Mouse (Mus musculus): ENCODE measurements around the gene Stoml2. TPM values are rescaled to one million over a fixed set of nuclear protein-coding genes. Genes with fewer than 3 reads are reported as not detected.

The Stoml2 gene
- 191 and 233 TPM in 2 replicates for total RNA-seq (2014; fragmentation: Nextera tagmentation)
- 157 and 170 TPM in 2 replicates for total RNA-seq (2017)
- 145 and 169 TPM in 2 replicates for polyA plus RNA-seq (2012)

DNA sequence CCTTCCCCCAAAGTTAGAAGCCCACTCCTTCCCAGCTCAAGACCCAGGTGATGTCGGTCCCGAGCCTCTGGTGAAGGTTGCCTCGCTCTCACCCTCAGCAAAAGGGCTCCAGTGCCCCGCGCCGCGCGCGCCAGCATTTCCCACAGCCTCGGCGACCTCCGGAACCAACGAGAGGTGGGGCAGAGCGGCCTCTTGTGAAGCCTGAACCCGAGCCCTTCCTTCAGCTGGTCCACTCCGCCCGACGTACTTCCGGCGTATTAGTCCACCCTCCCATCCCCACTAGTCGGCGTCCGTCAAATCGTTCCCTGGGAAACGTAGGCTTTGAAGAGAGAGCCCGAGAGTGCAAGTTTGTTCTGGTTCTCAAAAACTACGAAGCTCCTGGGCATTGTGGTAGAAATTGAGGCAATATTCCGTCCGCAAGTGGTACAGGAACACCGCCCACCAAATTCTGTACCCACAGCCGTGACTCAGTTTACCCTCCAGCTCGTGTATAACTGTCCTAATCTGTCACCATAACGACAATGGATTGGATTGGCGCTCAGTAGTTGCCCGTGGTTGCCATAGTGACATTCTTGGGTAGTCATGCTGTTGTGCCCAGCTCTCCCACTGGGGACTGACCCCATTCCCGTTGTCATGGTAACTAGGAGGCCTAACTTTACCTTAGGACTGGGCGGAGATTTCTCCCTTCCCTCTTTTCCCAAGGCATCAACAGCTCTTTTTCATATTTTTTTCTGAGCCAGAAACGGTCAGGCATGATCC is at the start of gene Stoml2:
Gene Stoml2 (minus strand): TSS at position 474 of the 759 bp plus-strand sequence.
- ATAC-seq (ENCODE audit: extremely low read depth, insufficient number of reproducible peaks, low FRiP score, poor library complexity, severe bottlenecking) (peak; percentile 96), DNase-seq (ENCODE audit: low spot score) (peak; percentile 82)
- H3K9me3 ChIP-seq (replicated peaks) = no peaks in the 10 kb centered on the region
- H3K4me3 ChIP-seq (ENCODE audit: low read depth, low read length) = peak within 1 kb of the TSS; percentile 76
- H3K4me1 ChIP-seq (ENCODE audit: insufficient read depth, low read depth, low read length) = peaks cover 50% of the 10 kb centered on the region
- peaks cover 71% of the 10 kb centered on the region for H3K36me3 ChIP-seq (replicated peaks)
- TF ChIP-seq TAL1 (conservative IDR thresholded peaks at IDR 0.05; ENCODE audit: low read depth, low read length) (no peak), GATA2 (IDR thresholded peaks at IDR 0.05; ENCODE audit: borderline replicate concordance, low read depth, low read length) (no peak), CTCF (IDR thresholded peaks at IDR 0.05; ENCODE audit: low read depth, low read length) (no peak), POLR2AphosphoS5 (IDR thresholded peaks at IDR 0.05; ENCODE audit: insufficient replicate concordance, low read depth, low read length) (no peak), GATA1 (IDR thresholded peaks at IDR 0.05; ENCODE audit: borderline replicate concordance, low read length) (no peak)
- H3K27me3 ChIP-seq (ENCODE audit: insufficient read depth, low read length) = peaks cover 3% of the 10 kb centered on the region; the same call in 1 of the 2 replicates

DNA sequence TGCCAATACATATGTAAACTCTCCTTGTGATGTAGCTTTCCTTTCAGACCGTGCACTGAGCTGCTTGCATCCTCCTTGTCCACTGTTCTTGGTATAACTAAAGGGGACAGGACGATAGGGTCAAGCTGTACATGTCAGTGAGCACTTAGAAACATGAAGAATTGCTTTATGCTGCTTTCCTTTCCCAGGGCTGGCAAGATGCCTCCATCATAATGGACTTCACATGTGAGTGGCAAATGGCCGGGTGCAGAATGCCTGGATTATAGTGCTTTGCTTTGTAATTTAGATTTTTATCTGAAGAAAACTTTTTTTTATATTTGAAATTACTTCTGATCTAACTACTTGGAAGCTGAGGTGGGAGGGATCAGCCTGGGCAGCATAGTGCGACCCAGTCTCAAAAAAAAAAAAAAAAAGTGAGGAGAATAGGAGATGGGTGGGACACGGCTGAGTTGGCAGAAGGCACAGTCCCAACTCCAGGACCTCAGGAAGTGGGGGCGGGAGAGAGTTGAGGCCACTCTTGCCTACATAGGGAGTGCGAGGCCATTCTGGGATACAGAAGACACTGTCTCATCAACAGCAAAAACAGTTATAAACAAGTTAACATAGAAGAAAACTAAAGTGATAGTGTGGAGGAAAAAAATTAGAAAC is 46.7 kb upstream of the Stoml2 start:
- H3K4me3 ChIP-seq (ENCODE audit: low read depth, low read length) = no peak overlapping the region
- TF ChIP-seq POLR2AphosphoS5 (IDR thresholded peaks at IDR 0.05; ENCODE audit: insufficient replicate concordance, low read depth, low read length) (no peak), TAL1 (conservative IDR thresholded peaks at IDR 0.05; ENCODE audit: low read depth, low read length) (no peak), GATA2 (IDR thresholded peaks at IDR 0.05; ENCODE audit: borderline replicate concordance, low read depth, low read length) (no peak), GATA1 (IDR thresholded peaks at IDR 0.05; ENCODE audit: borderline replicate concordance, low read length) (no peak), CTCF (IDR thresholded peaks at IDR 0.05; ENCODE audit: low read depth, low read length) (no peak)
- no peak for ATAC-seq (ENCODE audit: extremely low read depth, insufficient number of reproducible peaks, low FRiP score, poor library complexity, severe bottlenecking)
- H3K9me3 ChIP-seq (replicated peaks) = no peaks in the 10 kb centered on the region
- H3K4me1 ChIP-seq (ENCODE audit: insufficient read depth, low read depth, low read length) = no peaks in the 10 kb centered on the region
- no peaks in the 10 kb centered on the region for H3K36me3 ChIP-seq (replicated peaks)
- peaks cover 6% of the 10 kb centered on the region for H3K27me3 ChIP-seq (ENCODE audit: insufficient read depth, low read length)
- no peak for DNase-seq (ENCODE audit: low spot score)

DNA sequence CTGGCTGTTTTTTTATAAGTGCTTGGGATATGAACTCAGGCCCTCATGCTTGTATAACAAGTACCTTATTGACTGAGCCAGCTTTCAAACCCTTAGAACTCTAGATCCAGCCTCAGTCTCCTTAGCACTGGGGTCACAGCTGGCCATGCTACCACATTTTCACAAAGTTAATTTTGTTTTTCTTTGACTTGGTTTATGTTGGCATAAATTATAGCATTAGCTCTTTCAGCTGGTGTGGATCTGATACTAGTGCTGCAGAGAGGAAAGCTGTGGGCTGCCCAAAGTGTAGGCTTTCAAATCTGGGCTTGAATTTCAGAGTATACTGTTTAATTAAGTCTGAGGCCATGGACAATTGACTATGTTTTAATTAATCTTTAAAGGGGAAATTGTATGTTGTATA is 43.4 kb upstream of the Stoml2 start:
- H3K4me3 ChIP-seq (ENCODE audit: low read depth, low read length) = no peak overlapping the region
- TF ChIP-seq GATA1 (IDR thresholded peaks at IDR 0.05; ENCODE audit: borderline replicate concordance, low read length) = no peak
- no peak for TF ChIP-seq TAL1 (conservative IDR thresholded peaks at IDR 0.05; ENCODE audit: low read depth, low read length)
- TF ChIP-seq GATA2 (IDR thresholded peaks at IDR 0.05; ENCODE audit: borderline replicate concordance, low read depth, low read length) = no peak
- no peak for TF ChIP-seq CTCF (IDR thresholded peaks at IDR 0.05; ENCODE audit: low read depth, low read length)
- no peak for ATAC-seq (ENCODE audit: extremely low read depth, insufficient number of reproducible peaks, low FRiP score, poor library complexity, severe bottlenecking)

DNA sequence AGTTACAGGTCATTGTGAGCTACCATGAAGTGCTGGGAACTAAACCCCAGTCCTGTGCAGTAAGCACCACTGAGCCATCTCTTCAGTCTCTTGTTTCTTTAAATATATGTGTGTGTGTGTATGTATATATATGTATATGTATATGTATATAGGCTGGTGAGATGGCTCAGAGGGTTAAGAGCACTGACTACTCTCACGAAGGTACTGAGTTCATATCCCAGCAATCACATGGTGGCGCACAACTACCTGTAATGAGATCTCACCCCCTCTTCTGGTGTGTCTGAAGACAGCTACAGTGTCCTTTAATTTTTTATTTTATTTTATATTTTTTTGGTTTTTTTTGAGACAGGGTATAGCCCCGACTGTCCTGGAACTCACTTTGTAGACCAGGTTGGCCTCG is 34.0 kb upstream of the Stoml2 start:
- no peaks in the 10 kb centered on the region for H3K9me3 ChIP-seq (replicated peaks)
- peaks cover 12% of the 10 kb centered on the region; the same call in 1 of the 2 replicates for H3K27me3 ChIP-seq (ENCODE audit: insufficient read depth, low read length)
- TF ChIP-seq GATA1 (IDR thresholded peaks at IDR 0.05; ENCODE audit: borderline replicate concordance, low read length) = no peak
- TF ChIP-seq GATA2 (IDR thresholded peaks at IDR 0.05; ENCODE audit: borderline replicate concordance, low read depth, low read length) = no peak
- no peak for TF ChIP-seq CTCF (IDR thresholded peaks at IDR 0.05; ENCODE audit: low read depth, low read length)
- TF ChIP-seq POLR2AphosphoS5 (IDR thresholded peaks at IDR 0.05; ENCODE audit: insufficient replicate concordance, low read depth, low read length) = no peak
- no peak for TF ChIP-seq TAL1 (conservative IDR thresholded peaks at IDR 0.05; ENCODE audit: low read depth, low read length)
- ATAC-seq (ENCODE audit: extremely low read depth, insufficient number of reproducible peaks, low FRiP score, poor library complexity, severe bottlenecking) (no peak), DNase-seq (ENCODE audit: low spot score) (no peak)
- no peaks in the 10 kb centered on the region for H3K4me1 ChIP-seq (ENCODE audit: insufficient read depth, low read depth, low read length)
- H3K4me3 ChIP-seq (ENCODE audit: low read depth, low read length) = no peak overlapping the region
- H3K36me3 ChIP-seq (replicated peaks) = no peaks in the 10 kb centered on the region

More for the DNA sequence above, 43.4 kb upstream of the Stoml2 start:
- H3K27me3 ChIP-seq (ENCODE audit: insufficient read depth, low read length) = peaks cover 12% of the 10 kb centered on the region
- H3K4me1 ChIP-seq (ENCODE audit: insufficient read depth, low read depth, low read length) = no peaks in the 10 kb centered on the region
- no peaks in the 10 kb centered on the region for H3K36me3 ChIP-seq (replicated peaks)
- no peak for DNase-seq (ENCODE audit: low spot score)
- no peaks in the 10 kb centered on the region for H3K9me3 ChIP-seq (replicated peaks)

DNA sequence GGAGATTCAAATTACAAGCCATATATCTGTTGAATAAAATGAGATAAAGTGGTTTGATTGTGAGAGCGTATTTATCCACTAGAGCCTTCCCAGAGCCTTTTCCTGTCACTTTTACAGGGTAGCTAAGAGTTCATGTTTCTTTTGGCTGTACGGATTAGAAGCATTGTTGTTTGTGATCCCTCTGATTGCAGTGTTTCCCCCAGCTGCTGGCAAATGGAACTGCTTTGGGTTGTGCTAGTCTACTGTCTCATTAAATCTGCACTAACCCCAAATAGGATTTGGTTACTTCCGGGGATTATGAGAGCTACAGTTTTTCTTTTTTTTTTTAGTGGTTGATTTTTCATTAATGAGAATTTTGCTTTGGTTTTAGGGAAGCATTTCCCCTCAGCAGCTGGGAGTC is 28.8 kb upstream of the Stoml2 start:
- Histone ChIP-seq H3K27me3 (ENCODE audit: insufficient read depth, low read length) (peaks cover 29% of the 10 kb centered on the region), H3K4me3 (ENCODE audit: low read depth, low read length) (no peak overlapping the region), H3K36me3 (replicated peaks) (no peaks in the 10 kb centered on the region), H3K4me1 (ENCODE audit: insufficient read depth, low read depth, low read length) (peaks cover 12% of the 10 kb centered on the region), H3K9me3 (replicated peaks) (peaks cover 8% of the 10 kb centered on the region)
- DNase-seq (ENCODE audit: low spot score) (no peak), ATAC-seq (ENCODE audit: extremely low read depth, insufficient number of reproducible peaks, low FRiP score, poor library complexity, severe bottlenecking) (no peak)
- TF ChIP-seq TAL1 (conservative IDR thresholded peaks at IDR 0.05; ENCODE audit: low read depth, low read length) (no peak), GATA2 (IDR thresholded peaks at IDR 0.05; ENCODE audit: borderline replicate concordance, low read depth, low read length) (no peak), POLR2AphosphoS5 (IDR thresholded peaks at IDR 0.05; ENCODE audit: insufficient replicate concordance, low read depth, low read length) (no peak), GATA1 (IDR thresholded peaks at IDR 0.05; ENCODE audit: borderline replicate concordance, low read length) (no peak), CTCF (IDR thresholded peaks at IDR 0.05; ENCODE audit: low read depth, low read length) (no peak)

DNA sequence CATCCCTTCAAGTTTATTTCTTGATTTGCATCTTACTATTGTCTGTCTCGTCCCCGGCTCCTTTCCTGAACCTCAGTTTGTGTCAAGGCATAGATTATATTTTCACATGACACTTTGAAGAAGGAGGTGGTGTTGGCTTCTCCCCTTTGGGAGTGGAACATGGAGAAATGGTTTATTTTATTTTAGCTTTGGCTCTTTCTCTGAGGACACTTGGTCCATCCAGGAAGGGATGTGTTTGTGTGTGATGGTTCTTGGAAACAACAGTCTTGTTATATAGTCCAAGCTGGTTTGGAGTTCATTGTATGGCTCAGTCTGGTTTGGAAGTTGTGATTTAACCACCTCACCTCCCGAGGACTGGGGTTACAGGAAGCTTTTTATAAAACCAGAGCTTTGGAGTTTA is 28.2 kb upstream of the Stoml2 start:
- ATAC-seq (ENCODE audit: extremely low read depth, insufficient number of reproducible peaks, low FRiP score, poor library complexity, severe bottlenecking) (no peak), DNase-seq (ENCODE audit: low spot score) (no peak)
- Histone ChIP-seq H3K9me3 (replicated peaks) (peaks cover 8% of the 10 kb centered on the region), H3K27me3 (ENCODE audit: insufficient read depth, low read length) (peaks cover 29% of the 10 kb centered on the region), H3K36me3 (replicated peaks) (no peaks in the 10 kb centered on the region), H3K4me1 (ENCODE audit: insufficient read depth, low read depth, low read length) (peaks cover 12% of the 10 kb centered on the region), H3K4me3 (ENCODE audit: low read depth, low read length) (no peak overlapping the region)
- TF ChIP-seq GATA1 (IDR thresholded peaks at IDR 0.05; ENCODE audit: borderline replicate concordance, low read length) = no peak
